Mouse (Mus musculus) MEL (cell line): ENCODE measurements around the gene Cela3b.
"Not testable (repeated sequence)": the region's sequence is repeated elsewhere in the genome, so short reads cannot be mapped to it uniquely, and the experiment has no call there.

Experiments used
- CTCF ChIP-seq, 3 experiments: IDR thresholded peaks in 2 of 3; conservative IDR thresholded peaks in 1 of 3; 2 replicates each; pipeline ENCODE4 v1.5.1; 2011 to 2012; ENCODE audit warnings: low read length in 3 of 3, low read depth in 2 of 3, mild to moderate bottlenecking in 2 of 3, improper control_type of control experiment in 1 of 3, inconsistent platforms in 1 of 3, mixed read lengths in 1 of 3, moderate library complexity in 1 of 3; ENCODE audit not compliant: control insufficient read depth in 1 of 3, insufficient read depth in 1 of 3, poor library complexity in 1 of 3, severe bottlenecking in 1 of 3
- GABPA ChIP-seq: IDR thresholded peaks from 2 replicates; pipeline ENCODE4 v1.6.1; 2012; ENCODE audit warnings: low read depth, mild to moderate bottlenecking, inconsistent platforms, low read length, improper control_type of control experiment, moderate library complexity
- MAZ ChIP-seq: IDR thresholded peaks from 2 replicates; pipeline ENCODE4 v1.6.1; 2012; ENCODE audit warnings: low read depth, mild to moderate bottlenecking, inconsistent platforms, low read length, improper control_type of control experiment
- NELFE ChIP-seq: IDR thresholded peaks from 2 replicates; pipeline ENCODE4 v1.6.1; 2011; ENCODE audit warnings: low read depth, low read length, improper control_type of control experiment

DNA sequence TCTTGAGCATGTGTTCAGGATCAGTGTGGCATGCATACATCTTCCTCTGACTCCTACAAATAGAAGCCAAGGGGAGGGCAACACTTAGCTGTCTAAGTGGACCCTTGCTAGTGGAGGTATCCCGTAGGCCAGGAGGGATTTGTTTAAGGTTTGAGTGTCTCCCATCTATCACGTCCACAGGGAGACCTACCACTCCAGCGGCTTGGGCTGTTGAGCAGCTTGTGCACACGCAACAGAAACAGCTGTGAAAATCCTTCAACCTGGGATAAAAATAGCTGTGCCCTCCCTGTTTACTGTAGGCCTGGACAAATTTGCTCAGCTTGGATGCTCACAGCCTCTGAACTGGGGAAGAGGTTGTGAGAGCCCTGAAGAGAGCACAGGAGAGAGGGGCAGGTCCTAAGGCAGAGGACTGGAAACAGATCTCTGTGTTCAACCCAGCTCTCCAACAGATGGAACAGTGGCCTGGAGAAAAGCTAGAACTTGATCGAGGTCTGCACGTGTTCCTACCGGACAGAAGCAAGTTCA lies 18.1 kb downstream of the Cela3b start:
- TF ChIP-seq NELFE; MAZ; CTCF (IDR thresholded peaks at IDR 0.05 in 2 of 3, conservative IDR thresholded peaks at IDR 0.05 in 1 of 3; ENCODE audit: control insufficient read depth in 1 of 3, insufficient read depth in 1 of 3, low read depth in 2 of 3, low read length in 3 of 3, poor library complexity in 1 of 3, severe bottlenecking in 1 of 3); GABPA: not testable (repeated sequence)
